14 mouse cellular contexts compared by ENCODE assay signal in genomic region chr9:40642470-40643220, GRCm38 (mm10). TPM values are rescaled to one million over a fixed set of nuclear protein-coding genes. Genes with fewer than 3 reads are reported as not detected.
A peak's percentile ranks its signal among the peaks of the same experiment; 100 is the strongest.
DNase-seq lines count a peak whose midpoint lies in the region; ATAC-seq and TF ChIP-seq lines count a peak whose summit lies in the region.
"Had no signal": no experiment of that assay in that cellular context is flagged by ENCODE, and none has a peak within 500 bp of the region (broad histone marks: within the 10 kb centered on the region; RNA-seq: fewer than 3 reads in every experiment).

No protein-coding gene starts in this region.

- H3K4me1 ChIP-seq in heart, embryonic 12.5 days (replicated peaks): peaks cover 16% of the 10 kb centered on the region
- H3K4me1 ChIP-seq in hindbrain, embryonic 13.5 days (replicated peaks): peaks cover 34% of the 10 kb centered on the region
- H3K4me1 ChIP-seq in midbrain, embryonic 14.5 days (ENCODE audit: control insufficient read depth, insufficient read depth, low read length): peaks cover 27% of the 10 kb centered on the region

- peaks cover 4% of the 10 kb centered on the region; the same call in 1 of the 2 replicates for H3K27me3 ChIP-seq in heart, embryonic 12.5 days (replicated peaks)
- no peaks in the 10 kb centered on the region for H3K27me3 ChIP-seq in hindbrain, embryonic 13.5 days
- no peaks in the 10 kb centered on the region for H3K27me3 ChIP-seq in midbrain, embryonic 14.5 days (ENCODE audit: control insufficient read depth, insufficient read depth, low read length)

- no peak for TF ChIP-seq CTCF in brain, embryonic 14.5 days (IDR thresholded peaks at IDR 0.05; ENCODE audit: borderline replicate concordance, extremely low read depth, insufficient read depth, insufficient read length)

- no peak for ATAC-seq in heart, embryonic 12.5 days (ENCODE audit: insufficient number of reproducible peaks, low FRiP score)
- no peak for ATAC-seq in hindbrain, embryonic 13.5 days (ENCODE audit: low FRiP score)
- ATAC-seq in midbrain, embryonic 14.5 days (ENCODE audit: low FRiP score, low TSS enrichment): no peak

- no peaks in the 10 kb centered on the region for H3K36me3 ChIP-seq in heart, embryonic 12.5 days
- H3K36me3 ChIP-seq in hindbrain, embryonic 13.5 days: no peaks in the 10 kb centered on the region
- H3K36me3 ChIP-seq in midbrain, embryonic 14.5 days (ENCODE audit: control insufficient read depth, insufficient read depth, low read length): no peaks in the 10 kb centered on the region
- H3K36me3 ChIP-seq: forebrain, embryonic 12.5 days had no signal

- WGBS in heart, embryonic 12.5 days: 21% methylated on average over 16 of the region's 16 CpGs
- WGBS in hindbrain, embryonic 13.5 days: 9% methylated on average over 16 of the region's 16 CpGs
- WGBS in midbrain, embryonic 14.5 days: 7% methylated on average over 16 of the region's 16 CpGs

- H3K9ac ChIP-seq in heart, embryonic 12.5 days: no peak overlapping the region
- H3K9ac ChIP-seq in hindbrain, embryonic 13.5 days: no peak overlapping the region
- H3K9ac ChIP-seq in midbrain, embryonic 14.5 days (replicated peaks; ENCODE audit: low read length): peak overlapping the region; percentile 34; the same call in 1 of the 2 replicates
- H3K9ac ChIP-seq: forebrain, embryonic 12.5 days had no signal

- no peaks in the 10 kb centered on the region for H3K9me3 ChIP-seq in heart, embryonic 12.5 days (replicated peaks)
- no peaks in the 10 kb centered on the region for H3K9me3 ChIP-seq in hindbrain, embryonic 13.5 days
- no peaks in the 10 kb centered on the region for H3K9me3 ChIP-seq in midbrain, embryonic 14.5 days (ENCODE audit: control insufficient read depth, low read length)
- H3K9me3 ChIP-seq: forebrain, embryonic 12.5 days had no signal

- no peak for DNase-seq in heart, postnatal 4 days
- peak; percentile 59 for DNase-seq in brain, embryonic 14.5 days (ENCODE audit: low read depth)
- DNase-seq in midbrain, embryonic 14.5 days: peak; percentile 72
- no peak for DNase-seq in thymus, postnatal 14 days
- no peak for DNase-seq in gastrocnemius, adult 8-10 months (ENCODE audit: low spot score in 2 of 2)
- DNase-seq in ovary, adult 18-20 months (ENCODE audit: low spot score): no peak
- DNase-seq: cerebellum, postnatal 25 days; lung, postnatal 4 days had no signal

- TF ChIP-seq POLR2A in brain, embryonic 14.5 days (IDR thresholded peaks at IDR 0.05; ENCODE audit: borderline replicate concordance, extremely low read depth, insufficient read depth, insufficient read length, poor library complexity, severe bottlenecking): no peak

- no peak overlapping the region for H3K4me3 ChIP-seq in heart, embryonic 12.5 days
- H3K4me3 ChIP-seq in hindbrain, embryonic 13.5 days: no peak overlapping the region
- no peak overlapping the region for H3K4me3 ChIP-seq in midbrain, embryonic 14.5 days (replicated peaks; ENCODE audit: low read depth, low read length)
- H3K4me3 ChIP-seq: forebrain, embryonic 12.5 days had no signal

- H3K27ac ChIP-seq in heart, embryonic 12.5 days (ENCODE audit: poor library complexity, severe bottlenecking): no peak overlapping the region
- H3K27ac ChIP-seq in hindbrain, embryonic 13.5 days: peak overlapping the region; percentile 53
- peak overlapping the region; percentile 84 for H3K27ac ChIP-seq in midbrain, embryonic 14.5 days (replicated peaks; ENCODE audit: low read depth, low read length)
- H3K27ac ChIP-seq: forebrain, embryonic 12.5 days had no signal

- peak overlapping the region; percentile 5; the same call in 1 of the 2 replicates for H3K4me2 ChIP-seq in heart, embryonic 12.5 days
- no peak overlapping the region for H3K4me2 ChIP-seq in hindbrain, embryonic 13.5 days
- peak overlapping the region; percentile 21; the same call in 1 of the 2 replicates for H3K4me2 ChIP-seq in midbrain, embryonic 14.5 days (ENCODE audit: low read length)
- H3K4me2 ChIP-seq: forebrain, embryonic 12.5 days had no signal

RNA-seq across cellular contexts. Expression of gene Gm21915, which starts 27.8 kb away (rescaled TPM):
- polyA plus RNA-seq in heart, embryonic 12.5 days (2016; fragmentation: Nextera tagmentation; extraction: Ambion mirVana): not detected in 2 replicates
- not detected for total RNA-seq in heart, postnatal 4 days (2021)
- not detected in 2 replicates for polyA plus RNA-seq in brain, embryonic 14.5 days (2012; rRNA removed)
- not detected in 2 replicates for polyA plus RNA-seq in hindbrain, embryonic 13.5 days (2015; fragmentation: Nextera tagmentation; extraction: Ambion mirVana)
- not detected in 2 replicates for polyA plus RNA-seq in midbrain, embryonic 14.5 days (2014; fragmentation: Nextera tagmentation; extraction: Ambion mirVana)
- total RNA-seq in gastrocnemius, adult 8-10 months (2022): not detected
- polyA plus RNA-seq: forebrain, embryonic 12.5 days; gonadal fat pad, adult 2 months; limb, embryonic 14.5 days; urinary bladder, adult 2 months had no signal

RNA-seq across cellular contexts. Expression of gene Clmp, which starts 43.1 kb away (rescaled TPM):
- 14.9 and 17.0 TPM in 2 replicates for polyA plus RNA-seq in heart, embryonic 12.5 days (2016; fragmentation: Nextera tagmentation; extraction: Ambion mirVana)
- total RNA-seq in heart, postnatal 4 days (2021): 10 to 100 TPM in 1 of 2 experiments, 1 to 10 TPM in 1; 9.5 to 10.6 TPM
- polyA plus RNA-seq in brain, embryonic 14.5 days (2012; rRNA removed): 31.6 and 48.4 TPM in 2 replicates
- 46.6 and 47.1 TPM in 2 replicates for polyA plus RNA-seq in hindbrain, embryonic 13.5 days (2015; fragmentation: Nextera tagmentation; extraction: Ambion mirVana)
- polyA plus RNA-seq in midbrain, embryonic 14.5 days (2014; fragmentation: Nextera tagmentation; extraction: Ambion mirVana): 57.4 and 60.2 TPM in 2 replicates
- 1 to 10 TPM; 1.5 to 4.0 (median 2.5) TPM for total RNA-seq in gastrocnemius, adult 8-10 months (2022)

Comparison
In these comparisons a context has a peak if more than half of its experiments do, and no peak if none do; other contexts are left out.
1. DNase-seq: peak in brain, embryonic 14.5 days (single experiment) and midbrain, embryonic 14.5 days (single experiment); none in heart, postnatal 4 days (single experiment), thymus, postnatal 14 days (single experiment), gastrocnemius, adult 8-10 months (0 of 2) and ovary, adult 18-20 months (single experiment).